9 mouse cellular contexts compared by ENCODE assay signal in genomic region chr8:123835451-123835850, GRCm38 (mm10). TPM values are rescaled to one million over a fixed set of nuclear protein-coding genes. Genes with fewer than 3 reads are reported as not detected.
DNase-seq lines count a peak whose midpoint lies in the region; ATAC-seq lines count a peak whose summit lies in the region.
"Had no signal": no experiment of that assay in that cellular context is flagged by ENCODE, and none has a peak within 500 bp of the region (broad histone marks: within the 10 kb centered on the region; RNA-seq: fewer than 3 reads in every experiment).

No protein-coding gene starts in this region.

- H3K4me3 ChIP-seq in liver, embryonic 13.5 days (replicated peaks) = no peak overlapping the region
- H3K4me3 ChIP-seq: liver, embryonic 15.5 days had no signal

- peak; percentile 69 for DNase-seq in layer of hippocampus, adult 11-12 months (ENCODE audit: low spot score)
- no peak for DNase-seq in layer of hippocampus, adult 9-10 months (ENCODE audit: low spot score)
- DNase-seq in R1 (ENCODE audit: low read depth, low spot score) = peak; percentile 90
- DNase-seq in cerebellum, adult 9-11 months = peak; percentile 77
- peak; percentile 58 for DNase-seq in heart, postnatal 4 days
- DNase-seq in liver, embryonic 13.5 days = peak; percentile 47
- peak; percentile 79 for DNase-seq in retina, embryonic 14.5 days (ENCODE audit: low spot score)
- DNase-seq in thymus, postnatal 36 days = peak; percentile 55 to 67

- H3K27me3 ChIP-seq in liver, embryonic 13.5 days = no peaks in the 10 kb centered on the region
- H3K27me3 ChIP-seq: liver, embryonic 15.5 days had no signal

- WGBS in liver, embryonic 13.5 days (ENCODE audit: insufficient replicate concordance) = 57% methylated on average over 9 of the region's 9 CpGs

- no peaks in the 10 kb centered on the region for H3K9me3 ChIP-seq in liver, embryonic 13.5 days (replicated peaks)
- H3K9me3 ChIP-seq: liver, embryonic 15.5 days had no signal

- peaks cover 66% of the 10 kb centered on the region for H3K36me3 ChIP-seq in liver, embryonic 13.5 days

- peak; percentile 59; the same call in 1 of the 2 replicates for ATAC-seq in liver, embryonic 13.5 days (ENCODE audit: low read depth)

- no peak overlapping the region for H3K4me2 ChIP-seq in liver, embryonic 13.5 days
- H3K4me2 ChIP-seq: liver, embryonic 15.5 days had no signal

- no peak overlapping the region for H3K9ac ChIP-seq in liver, embryonic 13.5 days
- H3K9ac ChIP-seq: liver, embryonic 15.5 days had no signal

- H3K27ac ChIP-seq in liver, embryonic 13.5 days = no peak overlapping the region
- H3K27ac ChIP-seq: liver, embryonic 15.5 days had no signal

- no peaks in the 10 kb centered on the region for H3K4me1 ChIP-seq in liver, embryonic 13.5 days (replicated peaks)
- H3K4me1 ChIP-seq: liver, embryonic 15.5 days had no signal

RNA-seq across cellular contexts. Expression of gene Ccsap, which starts 24.6 kb away (rescaled TPM):
- 1 to 10 TPM; 4.6 to 5.4 TPM for total RNA-seq in heart, postnatal 4 days (2021)
- 2.3 and 2.7 TPM in 2 replicates for polyA plus RNA-seq in liver, embryonic 13.5 days (2015; fragmentation: Nextera tagmentation; extraction: Ambion mirVana)

RNA-seq across cellular contexts. Expression of gene Rab4a, which starts 29.7 kb away (rescaled TPM):
- 10 to 100 TPM in 1 of 2 experiments, 1 to 10 TPM in 1; 9.4 to 12.0 TPM for total RNA-seq in heart, postnatal 4 days (2021)
- polyA plus RNA-seq in liver, embryonic 13.5 days (2015; fragmentation: Nextera tagmentation; extraction: Ambion mirVana) = 30.8 and 31.7 TPM in 2 replicates

RNA-seq across cellular contexts. Expression of gene Acta1, which starts 59.1 kb away (rescaled TPM):
- total RNA-seq in heart, postnatal 4 days (2021) = 100 to 1,000 TPM; 369 to 594 TPM
- polyA plus RNA-seq in liver, embryonic 13.5 days (2015; fragmentation: Nextera tagmentation; extraction: Ambion mirVana) = 10.3 and 17.3 TPM in 2 replicates
